17 mouse cellular contexts compared by ENCODE assay signal in genomic region chr10:90329781-90330180, GRCm38 (mm10).
"Had no signal": no experiment of that assay in that cellular context is flagged by ENCODE, and none has a peak within 500 bp of the region (broad histone marks: within the 10 kb centered on the region; RNA-seq: fewer than 3 reads in every experiment).

No protein-coding gene starts in this region.

- H3K36me3 ChIP-seq: neural tube, embryonic 12.5 days; neural tube, embryonic 13.5 days; neural tube, embryonic 15.5 days; stomach, embryonic 15.5 days had no signal

- H3K4me3 ChIP-seq: neural tube, embryonic 12.5 days; neural tube, embryonic 13.5 days; neural tube, embryonic 15.5 days; stomach, embryonic 15.5 days had no signal

- H3K9ac ChIP-seq: neural tube, embryonic 12.5 days; neural tube, embryonic 13.5 days; neural tube, embryonic 15.5 days; stomach, embryonic 15.5 days had no signal

- H3K4me1 ChIP-seq: neural tube, embryonic 12.5 days; neural tube, embryonic 13.5 days; neural tube, embryonic 15.5 days; stomach, embryonic 15.5 days had no signal

- H3K4me2 ChIP-seq: neural tube, embryonic 12.5 days; neural tube, embryonic 13.5 days; neural tube, embryonic 15.5 days; stomach, embryonic 15.5 days had no signal

- H3K27me3 ChIP-seq: neural tube, embryonic 12.5 days; neural tube, embryonic 13.5 days; neural tube, embryonic 15.5 days; stomach, embryonic 15.5 days had no signal

- H3K9me3 ChIP-seq: neural tube, embryonic 12.5 days; neural tube, embryonic 13.5 days; neural tube, embryonic 15.5 days; stomach, embryonic 15.5 days had no signal

- H3K27ac ChIP-seq: neural tube, embryonic 12.5 days; neural tube, embryonic 13.5 days; neural tube, embryonic 15.5 days; stomach, embryonic 15.5 days; stomach, postnatal 0 days had no signal

- DNase-seq: retina, postnatal 1 day; right cerebral cortex, adult 18-20 months; right cerebral cortex, postnatal 14 days; right cerebral cortex, postnatal 25 days; right cerebral cortex, postnatal 4 days; spleen, adult 18-20 months; thymus, adult 18-20 months; thymus, adult 2 months; thymus, postnatal 14 days; thymus, postnatal 25 days; thymus, postnatal 36 days; thymus, postnatal 4 days had no signal
